Mouse (Mus musculus) liver, postnatal 0 days (tissue): ENCODE results near the gene Lcp1. TPM values are rescaled to one million over a fixed set of nuclear protein-coding genes. Genes with fewer than 3 reads are reported as not detected.

ENCODE experiments used
- ATAC-seq: fragments of 200-750 bp; cut with Nextera tagmentation; 2 replicates; pipeline ENCODE4 v1.8.0; 2017; ENCODE audit warnings: mild to moderate bottlenecking, moderate library complexity
- DNase-seq: peaks from one replicate; pipeline ENCODE4 v3.0.0-alpha.2; 2016
- H3K27ac ChIP-seq: fragments of 300-500 bp; sonication (generic); 2 replicates; pipeline ENCODE4 v1.5.1; 2014; ENCODE audit warnings: antibody characterized with exemption, moderate library complexity, mild to moderate bottlenecking, low read depth
- H3K27me3 ChIP-seq: fragments of 300-500 bp; sonication (generic); 2 replicates; pipeline ENCODE4 v1.6.1; 2014; ENCODE audit warnings: low read length, control low read depth, mixed read lengths; ENCODE audit not compliant: insufficient read depth
- H3K36me3 ChIP-seq: fragments of 300-500 bp; sonication (generic); replicated peaks from 2 replicates; pipeline ENCODE4 v1.6.1; 2014; ENCODE audit warnings: mild to moderate bottlenecking, control low read depth, low read length, moderate library complexity, mixed read lengths; ENCODE audit not compliant: insufficient read depth
- H3K4me1 ChIP-seq: fragments of 300-500 bp; sonication (generic); 2 replicates; pipeline ENCODE4 v1.6.1; 2014; ENCODE audit warnings: antibody characterized with exemption, mild to moderate bottlenecking, control low read depth; ENCODE audit not compliant: insufficient read depth
- H3K4me2 ChIP-seq: fragments of 300-500 bp; sonication (generic); 2 replicates; pipeline ENCODE4 v1.6.1; 2014; ENCODE audit warnings: low read depth, mild to moderate bottlenecking, low read length, moderate library complexity, mixed read lengths
- H3K4me3 ChIP-seq: fragments of 300-500 bp; sonication (generic); 2 replicates; pipeline ENCODE4 v1.5.1; 2014; ENCODE audit warnings: low read depth, low read length
- H3K9ac ChIP-seq: fragments of 300-500 bp; sonication (generic); replicated peaks from 2 replicates; pipeline ENCODE4 v1.6.1; 2014; ENCODE audit warnings: mild to moderate bottlenecking, moderate library complexity
- H3K9me3 ChIP-seq: fragments of 300-500 bp; sonication (generic); 2 replicates; pipeline ENCODE4 v1.6.1; 2016; ENCODE audit warnings: mild to moderate bottlenecking, control low read depth, low read length, mixed read lengths
- CTCF ChIP-seq: sonication (generic); IDR thresholded peaks from 2 replicates; pipeline ENCODE4 v1.5.1; 2016; ENCODE audit warnings: antibody characterized with exemption, low read depth
- EP300 ChIP-seq: IDR thresholded peaks from 2 replicates; pipeline ENCODE4 v1.6.1; 2016; ENCODE audit warnings: antibody characterized with exemption, low read depth, mild to moderate bottlenecking
- WGBS: fragments of 180-500 bp; shearing (Covaris S2); extraction: QIAGEN DNeasy Blood & Tissue Kit; methylation state at CpG from one replicate; pipeline ENCODE4 v1.1.7; 2014; ENCODE audit not compliant: insufficient replicate concordance; 5-methylcytosine and 5-hydroxymethylcytosine counted together
- polyA plus RNA-seq: library from polyadenylated mRNA; unstranded; fragments of >200 nt; fragmentation: Nextera tagmentation; extraction: Ambion mirVana; gene quantifications from 2 replicates; pipeline ENCODE4 v1.2.1, GENCODE M21; 2015

The Lcp1 gene
- polyA plus RNA-seq, 1 experiment from 2014 or later, result 45.5 TPM

DNA sequence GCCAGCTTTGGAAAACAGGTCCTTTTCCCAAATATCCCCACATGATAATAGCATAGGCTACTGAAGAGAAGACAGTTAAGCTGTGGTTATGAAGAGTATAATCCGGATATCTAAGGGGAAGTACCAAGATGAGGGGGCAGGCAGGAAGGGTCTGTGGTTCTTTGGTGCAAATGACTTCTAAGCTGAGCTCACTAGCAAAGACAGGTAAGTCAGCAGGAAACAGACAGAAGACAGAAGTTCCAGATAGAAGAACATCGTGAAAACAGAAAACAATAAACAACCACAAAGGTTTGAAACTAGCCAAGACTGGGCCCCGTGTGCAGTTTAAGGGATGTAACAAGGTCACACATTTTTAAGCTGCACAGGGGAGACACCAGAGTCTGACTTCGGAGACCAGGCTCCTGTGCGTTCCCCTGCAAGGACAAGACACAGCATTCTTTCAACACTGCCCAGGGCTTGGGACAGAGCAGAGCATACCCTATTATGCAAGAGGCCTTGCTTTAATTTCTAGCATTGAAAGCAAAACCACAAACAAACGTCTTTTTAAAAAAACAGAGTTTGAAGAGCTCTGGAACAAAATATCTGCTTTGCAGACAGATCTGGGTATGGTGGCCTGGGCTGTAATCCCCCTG, 96.7 kb downstream of the Lcp1 start:
- Histone ChIP-seq H3K4me2 (no peak overlapping the region), H3K4me3 (no peak overlapping the region), H3K27ac (no peak overlapping the region), H3K36me3 (peaks cover 21% of the 10 kb centered on the region), H3K4me1 (no peaks in the 10 kb centered on the region), H3K9ac (no peak overlapping the region), H3K9me3 (no peaks in the 10 kb centered on the region), H3K27me3 (no peaks in the 10 kb centered on the region)
- no peak for DNase-seq
- WGBS, result 42% methylated on average over 6 of the region's 6 CpGs
- ATAC-seq, result no peak
- no peak for TF ChIP-seq CTCF

GRCm38 (mm10) chr14:75229834-75230233, 98.9 kb downstream of the Lcp1 start:
- Histone ChIP-seq H3K4me2 (no peak overlapping the region), H3K36me3 (peaks cover 13% of the 10 kb centered on the region), H3K4me1 (no peaks in the 10 kb centered on the region), H3K27ac (no peak overlapping the region), H3K9ac (no peak overlapping the region), H3K4me3 (no peak overlapping the region), H3K27me3 (no peaks in the 10 kb centered on the region), H3K9me3 (no peaks in the 10 kb centered on the region)
- TF ChIP-seq CTCF (peak; percentile 84), EP300 (no peak)
- DNase-seq (peak; percentile 34), ATAC-seq (no peak)
- WGBS, result 53% methylated on average over 2 of the region's 2 CpGs

DNA sequence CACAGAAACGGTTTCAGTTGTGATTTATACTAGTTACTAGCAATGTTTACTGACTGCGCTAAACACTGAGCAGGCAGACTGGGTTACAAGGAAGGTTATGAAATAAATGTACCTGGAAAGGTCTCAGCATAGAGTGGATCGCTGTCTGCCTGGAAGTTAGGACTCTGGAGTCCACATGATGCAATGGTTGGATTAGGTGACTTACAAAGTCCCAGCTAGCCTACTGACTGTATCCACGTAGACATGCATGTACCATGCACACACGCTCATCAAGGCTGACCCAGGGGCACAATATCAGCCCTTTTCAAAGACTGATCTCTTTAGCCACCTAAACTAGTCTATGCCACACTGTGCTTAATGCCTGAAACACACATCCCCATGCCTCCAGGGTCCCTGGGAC, 102.2 kb downstream of the Lcp1 start:
- TF ChIP-seq EP300, result no peak
- no peak for TF ChIP-seq CTCF
- ATAC-seq, result peak; percentile 98
- Histone ChIP-seq H3K4me1 (peaks cover 4% of the 10 kb centered on the region), H3K27ac (peak overlapping the region; percentile 90), H3K27me3 (no peaks in the 10 kb centered on the region), H3K9ac (no peak overlapping the region), H3K4me3 (no peak overlapping the region), H3K9me3 (no peaks in the 10 kb centered on the region), H3K4me2 (no peak overlapping the region), H3K36me3 (no peaks in the 10 kb centered on the region)
- peak; percentile 24 for DNase-seq
- WGBS, result 56% methylated on average over 5 of the region's 5 CpGs

GRCm38 (mm10) chr14:75235552-75235951, 104.7 kb downstream of the Lcp1 start:
- no peak for ATAC-seq
- WGBS, result 82% methylated on average over 8 of the region's 8 CpGs
- Histone ChIP-seq H3K4me3 (no peak overlapping the region), H3K4me2 (no peak overlapping the region), H3K4me1 (peaks cover 10% of the 10 kb centered on the region), H3K9ac (no peak overlapping the region), H3K27me3 (no peaks in the 10 kb centered on the region), H3K9me3 (no peaks in the 10 kb centered on the region), H3K36me3 (no peaks in the 10 kb centered on the region), H3K27ac (no peak overlapping the region)
- TF ChIP-seq CTCF (no peak), EP300 (no peak)
- DNase-seq, result no peak

DNA sequence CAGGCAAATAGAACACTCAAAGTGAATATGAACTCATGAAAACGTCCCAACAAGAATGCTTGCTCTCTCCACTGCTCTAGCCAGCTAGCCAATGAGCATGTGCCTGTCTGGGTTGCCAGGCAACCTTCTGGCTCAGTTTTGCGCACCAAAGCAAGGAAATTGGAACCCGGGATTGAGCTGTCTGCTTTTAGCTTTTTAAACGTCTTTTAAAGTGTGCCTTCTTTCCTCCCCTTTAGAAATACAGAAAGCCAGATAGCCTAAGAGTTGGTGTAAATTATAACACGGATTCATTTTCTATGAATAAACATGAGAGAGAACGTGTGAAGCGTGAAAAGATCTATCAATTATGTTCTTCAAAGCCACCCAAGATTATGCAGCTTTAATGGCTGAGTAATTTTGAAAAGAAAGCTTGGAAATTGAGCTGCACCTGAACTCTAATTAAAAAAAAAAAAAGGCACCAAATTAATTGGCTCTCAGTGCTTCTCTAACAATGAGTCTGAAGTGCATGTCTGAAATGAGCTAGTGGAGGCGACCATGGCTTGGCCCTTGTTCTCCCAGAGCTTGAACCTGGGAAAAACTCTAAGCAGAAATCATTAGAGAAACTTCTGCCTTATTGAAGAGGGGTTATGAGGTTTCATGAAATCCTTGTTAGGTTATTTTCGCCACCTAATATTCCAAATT, 105.2 kb downstream of the Lcp1 start:
- Histone ChIP-seq H3K27ac (no peak overlapping the region), H3K4me2 (no peak overlapping the region), H3K4me3 (no peak overlapping the region), H3K36me3 (no peaks in the 10 kb centered on the region), H3K4me1 (peaks cover 10% of the 10 kb centered on the region), H3K9ac (no peak overlapping the region), H3K9me3 (no peaks in the 10 kb centered on the region), H3K27me3 (no peaks in the 10 kb centered on the region)
- TF ChIP-seq CTCF (no peak), EP300 (no peak)
- WGBS, result 70% methylated on average over 9 of the region's 9 CpGs
- ATAC-seq (no peak), DNase-seq (no peak)

- Histone ChIP-seq H3K4me1 (peaks cover 10% of the 10 kb centered on the region), H3K9ac (no peak overlapping the region), H3K4me2 (no peak overlapping the region), H3K36me3 (no peaks in the 10 kb centered on the region), H3K27ac (no peak overlapping the region; the same call in 1 of the 2 replicates), H3K27me3 (no peaks in the 10 kb centered on the region), H3K4me3 (no peak overlapping the region), H3K9me3 (no peaks in the 10 kb centered on the region)
- WGBS, result 70% methylated on average over 4 of the region's 4 CpGs
- ATAC-seq (no peak), DNase-seq (no peak)
- TF ChIP-seq EP300 (no peak), CTCF (no peak)
These were observed 105.7 kb downstream of the Lcp1 start for GRCm38 (mm10) chr14:75236636-75237003.
